Mouse (Mus musculus) urinary bladder, postnatal 0 days (tissue): ENCODE results near the gene Apbb1ip. TPM values are rescaled to one million over a fixed set of nuclear protein-coding genes. Genes with fewer than 3 reads are reported as not detected.

Source experiments
- polyA plus RNA-seq: library from polyadenylated mRNA; unstranded; fragments of >200 nt; fragmentation: Nextera tagmentation; extraction: Ambion mirVana; gene quantifications from 2 replicates; pipeline ENCODE4 v1.2.1, GENCODE M21; 2015

The Apbb1ip gene
- polyA plus RNA-seq: 4.8 and 9.6 TPM in 2 replicates

DNA sequence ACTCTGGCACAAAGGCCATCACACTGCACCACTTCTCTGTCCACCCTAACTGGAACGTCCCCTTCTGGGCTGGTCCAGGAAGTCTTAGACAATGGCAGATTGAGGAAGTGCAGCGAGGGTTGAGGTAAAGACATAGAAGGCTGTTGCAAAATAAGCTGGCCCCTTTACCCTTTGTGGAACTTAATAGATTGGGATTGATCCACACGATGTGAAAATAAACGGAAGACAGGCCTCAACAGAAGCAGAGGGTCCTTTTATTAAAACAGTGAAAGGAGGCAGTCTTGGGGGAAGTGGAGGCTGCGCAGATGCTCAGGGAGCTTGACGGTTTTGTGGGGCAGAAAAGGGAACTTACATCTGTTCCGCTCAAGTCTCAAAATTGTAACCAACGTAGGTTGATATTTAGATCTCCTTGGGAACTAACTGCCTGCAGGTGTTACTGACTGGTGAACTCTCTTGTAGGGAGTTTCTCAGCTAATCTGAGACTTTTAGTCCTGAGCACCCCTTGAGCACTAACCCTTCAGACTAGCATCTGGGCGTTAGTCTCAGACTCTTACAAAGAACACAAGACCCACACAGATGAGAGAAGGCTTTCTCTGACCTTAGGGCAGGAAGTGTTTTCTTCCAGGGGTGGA is at the start of gene Apbb1ip:
Gene Apbb1ip (plus strand): TSS at position 546 of the 632 bp plus-strand sequence.

GRCm38 (mm10) chr2:22895282-22896273 is 121.7 kb downstream of the Apbb1ip start, which contains the start of gene Pdss1:
Gene Pdss1 (plus strand): TSS chr2:22895522.

Other genes with a start within 250 kb of the Apbb1ip start
- gene Gad2, start 151.9 kb upstream of the Apbb1ip start, polyA plus RNA-seq: not detected in 2 replicates
- 8.9 and 12.7 TPM in 2 replicates for gene Pdss1, start 121.4 kb downstream of the Apbb1ip start, polyA plus RNA-seq